Mouse (Mus musculus) lung, adult 2 months (tissue): Measurements from ENCODE around the gene Arid3a.
A peak's percentile ranks its signal among the peaks of the same experiment; 100 is the strongest.

Experiments used
- CTCF ChIP-seq: fragments of 200-500 bp; IDR thresholded peaks from 2 replicates; pipeline ENCODE4 v1.5.1; 2011; ENCODE audit warnings: mild to moderate bottlenecking, low read length, control low read depth; ENCODE audit not compliant: insufficient read depth
- POLR2A ChIP-seq: fragments of 200-500 bp; IDR thresholded peaks from 2 replicates; pipeline ENCODE4 v1.6.1; 2011; ENCODE audit warnings: low read depth, mild to moderate bottlenecking, control low read depth, low read length, borderline replicate concordance; ENCODE audit errors: extremely low read depth

DNA sequence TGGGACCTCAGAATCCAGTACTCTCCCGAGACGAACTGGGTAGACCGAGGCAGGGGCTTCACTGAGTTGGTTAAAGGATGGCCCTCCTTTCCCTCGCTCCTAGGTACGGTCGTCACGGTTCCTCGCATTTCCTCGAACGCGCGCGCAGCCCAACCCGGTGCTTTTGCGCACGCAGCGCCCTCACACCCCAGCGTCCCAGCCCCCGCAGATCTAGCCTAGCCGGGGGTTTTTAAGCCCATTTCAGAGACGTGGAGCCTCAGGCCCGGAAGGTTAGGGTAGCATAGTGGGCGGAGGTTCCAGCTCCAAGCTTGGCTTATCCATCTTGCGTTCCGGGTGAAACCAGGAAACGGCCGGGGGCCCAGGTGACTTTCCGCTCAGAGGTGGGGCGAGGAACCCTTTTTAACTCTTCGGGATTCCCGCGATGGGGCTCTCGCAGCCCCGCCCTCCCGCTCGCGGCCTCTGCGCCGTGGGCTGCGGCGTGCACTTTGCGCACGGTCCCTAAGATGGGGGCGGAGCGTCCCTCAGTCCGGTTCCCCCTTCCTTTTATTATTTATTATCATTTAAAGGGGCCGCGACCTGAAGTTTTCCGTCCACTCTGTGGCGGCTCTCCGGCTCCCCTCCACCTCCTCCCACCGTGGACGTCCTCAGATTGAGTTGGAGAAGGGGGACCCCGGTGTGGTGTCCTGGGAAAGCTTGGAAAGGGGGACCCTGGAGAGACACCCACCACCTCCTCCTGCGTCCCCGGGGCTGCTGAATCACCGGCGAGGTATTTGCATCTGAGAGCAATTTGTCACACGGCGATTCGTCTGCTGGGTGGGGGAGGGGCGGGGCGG is at the start of gene Arid3a:
- no peak for TF ChIP-seq CTCF
- 0 out of 2 replicates have a peak, but pooled peaks have one; percentile 15 for TF ChIP-seq POLR2A
